ENCODE assay signal across 8 mouse cellular contexts in genomic region chr11:79962877-79963183, GRCm38 (mm10). TPM values are rescaled to one million over a fixed set of nuclear protein-coding genes. Genes with fewer than 3 reads are reported as not detected.
DNase-seq lines count a peak whose midpoint lies in the region; ATAC-seq and TF ChIP-seq lines count a peak whose summit lies in the region.

No protein-coding gene starts in this region.

- peak overlapping the region; percentile 67 for H3K4me2 ChIP-seq in forebrain, embryonic 14.5 days (ENCODE audit: low read length)
- peak overlapping the region; percentile 93 for H3K4me2 ChIP-seq in liver, embryonic 14.5 days (ENCODE audit: low read depth)

- no peak overlapping the region for H3ac ChIP-seq in C2C12 (ENCODE audit: control insufficient read depth, insufficient read length, low read depth)

- no peaks in the 10 kb centered on the region for H3K9me3 ChIP-seq in forebrain, embryonic 14.5 days (replicated peaks; ENCODE audit: control insufficient read depth, low read length)
- H3K9me3 ChIP-seq in liver, embryonic 14.5 days (ENCODE audit: control insufficient read depth, low read length): no peaks in the 10 kb centered on the region

- no peak for TF ChIP-seq CTCF in gastrocnemius, adult 2 months (IDR thresholded peaks at IDR 0.05)
- TF ChIP-seq CTCF in C2C12 (IDR thresholded peaks at IDR 0.05; ENCODE audit: control insufficient read depth, insufficient read depth, insufficient read length): no peak
- TF ChIP-seq CTCF in liver, embryonic 14.5 days (IDR thresholded peaks at IDR 0.05; ENCODE audit: low read depth): no peak

- H3K9ac ChIP-seq in forebrain, embryonic 14.5 days (ENCODE audit: low read length): peak overlapping the region; percentile 54
- H3K9ac ChIP-seq in liver, embryonic 14.5 days (replicated peaks): peak overlapping the region; percentile 75

- H3K79me2 ChIP-seq in C2C12 (ENCODE audit: control insufficient read depth, insufficient read depth): peaks cover 32% of the 10 kb centered on the region

- no peak for TF ChIP-seq EP300 in liver, embryonic 14.5 days (IDR thresholded peaks at IDR 0.05; ENCODE audit: low read depth)

- H3K27ac ChIP-seq in gastrocnemius, adult 2 months: peak overlapping the region; percentile 75
- no peak overlapping the region for H3K27ac ChIP-seq in forebrain, embryonic 14.5 days (ENCODE audit: low read depth, low read length)
- H3K27ac ChIP-seq in liver, embryonic 14.5 days: peak overlapping the region; percentile 55; the same call in 1 of the 2 replicates

- peak; percentile 21; the same call in 1 of the 2 replicates for ATAC-seq in forebrain, embryonic 14.5 days
- peak; percentile 30; the same call in 1 of the 2 replicates for ATAC-seq in liver, embryonic 14.5 days (ENCODE audit: insufficient read depth)

- H3K79me3 ChIP-seq in C2C12 (ENCODE audit: low read depth): peaks cover 20% of the 10 kb centered on the region

- intact Hi-C loops in gastrocnemius, adult 2 months (cut with DNase I): loop anchor here (2.0 to 10.0 kb wide), 3 partner anchors 30 to 338 kb away; partner anchors contain the start of gene Suz12
- intact Hi-C loops in gastrocnemius, postnatal 36 days (cut with DNase I): loop anchor here (5.0 kb wide), 2 partner anchors 256 to 276 kb away; no protein-coding TSS in a partner anchor

- H3K4me1 ChIP-seq in forebrain, embryonic 14.5 days (ENCODE audit: control insufficient read depth, insufficient read depth, low read length): peaks cover 17% of the 10 kb centered on the region
- H3K4me1 ChIP-seq in liver, embryonic 14.5 days (replicated peaks; ENCODE audit: control insufficient read depth in 2 of 2, insufficient read depth in 2 of 2, low read length in 1 of 2): peaks cover 3 to 5% of the 10 kb centered on the region in 2 experiments; a peak in 2 of 4 replicates

- peak overlapping the region; percentile 88 for H3K4me3 ChIP-seq in gastrocnemius, adult 2 months
- peak overlapping the region; percentile 93 for H3K4me3 ChIP-seq in C2C12 (ENCODE audit: insufficient read depth, poor library complexity, severe bottlenecking)
- peak overlapping the region; percentile 73 for H3K4me3 ChIP-seq in forebrain, embryonic 14.5 days (ENCODE audit: low read depth, low read length)
- H3K4me3 ChIP-seq in liver, embryonic 14.5 days (ENCODE audit: insufficient read depth in 1 of 2, low read depth in 2 of 2, low read length in 2 of 2): peak overlapping the region; percentile 73 to 81

- peaks cover 32% of the 10 kb centered on the region for H3K36me3 ChIP-seq in C2C12 (ENCODE audit: control insufficient read depth, insufficient read depth)
- H3K36me3 ChIP-seq in forebrain, embryonic 14.5 days (ENCODE audit: control insufficient read depth, insufficient read depth, low read length): peaks cover 18% of the 10 kb centered on the region
- H3K36me3 ChIP-seq in liver, embryonic 14.5 days (replicated peaks; ENCODE audit: control insufficient read depth, insufficient read depth, low read depth): peaks cover 10% of the 10 kb centered on the region

- WGBS in forebrain, embryonic 14.5 days: 6% methylated on average over 9 of the region's 9 CpGs
- 1% methylated on average over 9 of the region's 9 CpGs for WGBS in liver, embryonic 14.5 days (ENCODE audit: insufficient replicate concordance)

- H3K27me3 ChIP-seq in C2C12 (ENCODE audit: control insufficient read depth, insufficient read depth, insufficient read length): no peaks in the 10 kb centered on the region
- no peaks in the 10 kb centered on the region for H3K27me3 ChIP-seq in forebrain, embryonic 14.5 days (replicated peaks; ENCODE audit: control insufficient read depth, insufficient read depth, low read length)
- H3K27me3 ChIP-seq in liver, embryonic 14.5 days (ENCODE audit: control insufficient read depth, insufficient read depth, low read length): no peaks in the 10 kb centered on the region

- no peak for DNase-seq in gastrocnemius, adult 2 months
- DNase-seq in gastrocnemius, postnatal 36 days: no peak
- no peak for DNase-seq in forebrain, embryonic 14.5 days (ENCODE audit: low spot score)
- no peak for DNase-seq in liver, embryonic 14.5 days (ENCODE audit: low read depth in 3 of 3, low spot score in 3 of 3)
- no peak for DNase-seq in adrenal gland, adult 2 months
- DNase-seq in right cerebral cortex, postnatal 4 days: no peak
- DNase-seq in urinary bladder, postnatal 4 days (ENCODE audit: low spot score in 2 of 2): no peak

TF ChIP-seq in C2C12, 6 proteins besides CTCF, POLR2A, EP300 and RAD21:
- TF ChIP-seq MYOG (IDR thresholded peaks at IDR 0.05; ENCODE audit: control insufficient read depth, extremely low read depth, insufficient read length): no peak
- TF ChIP-seq USF1 (IDR thresholded peaks at IDR 0.05; ENCODE audit: low read depth): no peak
- no peak for TF ChIP-seq MYOD1 (IDR thresholded peaks at IDR 0.05; ENCODE audit: control insufficient read depth, insufficient read length, low read depth)
- no peak for TF ChIP-seq CEBPB (IDR thresholded peaks at IDR 0.05; ENCODE audit: low read depth)
- TF ChIP-seq FOSL1 (IDR thresholded peaks at IDR 0.05; ENCODE audit: insufficient read depth, low read length, poor library complexity, severe bottlenecking): no peak
- peak; percentile 44 for TF ChIP-seq MAX (IDR thresholded peaks at IDR 0.05)
TF ChIP-seq in C2C12: peak in this region for 1.

RNA-seq across cellular contexts. Expression of gene Utp6, which starts 0.6 kb away (rescaled TPM):
- 10 to 100 TPM; 30.2 to 31.2 TPM for total RNA-seq in gastrocnemius, adult 2 months (2021)
- total RNA-seq in gastrocnemius, postnatal 36 days (2021): 10 to 100 TPM; 25.5 to 30.4 TPM
- 23.5 TPM for polyA plus RNA-seq in C2C12 (2012; fragmentation: generic; extraction: Trizol)
- 52.1 and 54.2 TPM in 2 replicates for polyA plus RNA-seq in forebrain, embryonic 14.5 days (2014; fragmentation: Nextera tagmentation; extraction: Ambion mirVana)
- 6.2 and 11.1 TPM in 2 replicates for polyA plus RNA-seq in liver, embryonic 14.5 days (2012; rRNA removed)
- polyA plus RNA-seq in liver, embryonic 14.5 days (2014; fragmentation: Nextera tagmentation; extraction: Ambion mirVana): 23.2 and 30.1 TPM in 2 replicates
- total RNA-seq in adrenal gland, adult 2 months (2021): 10 to 100 TPM; 41.8 to 43.0 TPM
- polyA plus RNA-seq in adrenal gland, adult 2 months (2012; rRNA removed): 1.8 and 2.1 TPM in 2 replicates

RNA-seq across cellular contexts. Expression of gene Suz12, which starts 30.1 kb away (rescaled TPM):
- 10 to 100 TPM; 18.6 to 24.2 TPM for total RNA-seq in gastrocnemius, adult 2 months (2021)
- 10 to 100 TPM; 14.2 to 20.6 TPM for total RNA-seq in gastrocnemius, postnatal 36 days (2021)
- 11.4 TPM for polyA plus RNA-seq in C2C12 (2012; fragmentation: generic; extraction: Trizol)
- 19.4 and 23.6 TPM in 2 replicates for polyA plus RNA-seq in forebrain, embryonic 14.5 days (2014; fragmentation: Nextera tagmentation; extraction: Ambion mirVana)
- 14.9 and 23.2 TPM in 2 replicates for polyA plus RNA-seq in liver, embryonic 14.5 days (2012; rRNA removed)
- 18.1 and 19.2 TPM in 2 replicates for polyA plus RNA-seq in liver, embryonic 14.5 days (2014; fragmentation: Nextera tagmentation; extraction: Ambion mirVana)
- 10 to 100 TPM; 37.6 to 53.7 TPM for total RNA-seq in adrenal gland, adult 2 months (2021)
- 2.1 and 3.3 TPM in 2 replicates for polyA plus RNA-seq in adrenal gland, adult 2 months (2012; rRNA removed)
